ENCODE assay signal across 9 mouse cellular contexts in genomic region chr19:53578597-53579252, GRCm38 (mm10). TPM values are rescaled to one million over a fixed set of nuclear protein-coding genes. Genes with fewer than 3 reads are reported as not detected.
DNase-seq lines count a peak whose midpoint lies in the region; ATAC-seq lines count a peak whose summit lies in the region.
"Had no signal": no experiment of that assay in that cellular context is flagged by ENCODE, and none has a peak within 500 bp of the region (broad histone marks: within the 10 kb centered on the region; RNA-seq: fewer than 3 reads in every experiment).

No protein-coding gene starts in this region.

- intact Hi-C loops in left cerebral cortex, postnatal 25 days (cut with DNase I), result loop anchor here (1.0 to 5.0 kb wide), 3 partner anchors 158 to 331 kb away; no protein-coding TSS in a partner anchor

- H3K27me3 ChIP-seq in intestine, embryonic 15.5 days (replicated peaks), result no peaks in the 10 kb centered on the region
- no peaks in the 10 kb centered on the region for H3K27me3 ChIP-seq in midbrain, embryonic 14.5 days (ENCODE audit: control insufficient read depth, insufficient read depth, low read length)
- H3K27me3 ChIP-seq: embryonic facial prominence, embryonic 15.5 days had no signal

- no peak overlapping the region for H3K4me3 ChIP-seq in intestine, embryonic 15.5 days (replicated peaks)
- no peak overlapping the region for H3K4me3 ChIP-seq in midbrain, embryonic 14.5 days (replicated peaks; ENCODE audit: low read depth, low read length)
- H3K4me3 ChIP-seq: embryonic facial prominence, embryonic 15.5 days had no signal

- no peaks in the 10 kb centered on the region for H3K9me3 ChIP-seq in intestine, embryonic 15.5 days
- no peaks in the 10 kb centered on the region for H3K9me3 ChIP-seq in midbrain, embryonic 14.5 days (ENCODE audit: control insufficient read depth, low read length)
- H3K9me3 ChIP-seq: embryonic facial prominence, embryonic 15.5 days had no signal

- peaks cover 7% of the 10 kb centered on the region; the same call in 1 of the 2 replicates for H3K4me1 ChIP-seq in intestine, embryonic 15.5 days (replicated peaks)
- no peaks in the 10 kb centered on the region for H3K4me1 ChIP-seq in midbrain, embryonic 14.5 days (ENCODE audit: control insufficient read depth, insufficient read depth, low read length)
- H3K4me1 ChIP-seq: embryonic facial prominence, embryonic 15.5 days had no signal

- WGBS in intestine, embryonic 15.5 days, result 12% methylated on average over 8 of the region's 8 CpGs
- WGBS in midbrain, embryonic 14.5 days, result 15% methylated on average over 8 of the region's 8 CpGs

- no peak overlapping the region for H3K27ac ChIP-seq in intestine, embryonic 15.5 days
- H3K27ac ChIP-seq in midbrain, embryonic 14.5 days (replicated peaks; ENCODE audit: low read depth, low read length), result no peak overlapping the region
- H3K27ac ChIP-seq: embryonic facial prominence, embryonic 15.5 days had no signal

- H3K36me3 ChIP-seq in intestine, embryonic 15.5 days, result no peaks in the 10 kb centered on the region
- no peaks in the 10 kb centered on the region for H3K36me3 ChIP-seq in midbrain, embryonic 14.5 days (ENCODE audit: control insufficient read depth, insufficient read depth, low read length)
- H3K36me3 ChIP-seq: embryonic facial prominence, embryonic 15.5 days had no signal

- no peak overlapping the region for H3K9ac ChIP-seq in intestine, embryonic 15.5 days
- H3K9ac ChIP-seq in midbrain, embryonic 14.5 days (replicated peaks; ENCODE audit: low read length), result no peak overlapping the region
- H3K9ac ChIP-seq: embryonic facial prominence, embryonic 15.5 days had no signal

- peak; percentile 53 to 56 for DNase-seq in urinary bladder, postnatal 36 days (ENCODE audit: low spot score in 2 of 2)
- DNase-seq in urinary bladder, postnatal 4 days (ENCODE audit: low spot score in 2 of 2), result no peak
- DNase-seq in cerebellum, adult 8-10 months, result peak; percentile 82
- peak; percentile 13 to 48 for DNase-seq in frontal cortex, postnatal 25 days (ENCODE audit: low spot score in 2 of 2)
- peak; percentile 67 to 72 for DNase-seq in left cerebral cortex, postnatal 25 days (ENCODE audit: low spot score in 2 of 2)
- peak; percentile 94 for DNase-seq in midbrain, embryonic 14.5 days
- DNase-seq in spleen, postnatal 4 days (ENCODE audit: low spot score in 2 of 2), result peak; percentile 58 to 78

- H3K4me2 ChIP-seq in intestine, embryonic 15.5 days (replicated peaks), result 0 out of 2 replicates have a peak overlapping the region, but pooled peaks have one; percentile 12
- H3K4me2 ChIP-seq in midbrain, embryonic 14.5 days (ENCODE audit: low read length), result peak overlapping the region; percentile 12; the same call in 1 of the 2 replicates
- H3K4me2 ChIP-seq: embryonic facial prominence, embryonic 15.5 days had no signal

- peak; percentile 67; the same call in 1 of the 2 replicates for ATAC-seq in intestine, embryonic 15.5 days
- ATAC-seq in midbrain, embryonic 14.5 days (ENCODE audit: low FRiP score, low TSS enrichment), result peak; percentile 40; the same call in 1 of the 2 replicates

RNA-seq across cellular contexts. Expression of gene Nutf2-ps1, which starts 10.1 kb away (rescaled TPM):
- 366 and 397 TPM in 2 replicates for polyA plus RNA-seq in intestine, embryonic 15.5 days (2015; fragmentation: Nextera tagmentation; extraction: Ambion mirVana)
- 10 to 100 TPM; 42.7 to 54.4 TPM for total RNA-seq in left cerebral cortex, postnatal 25 days (2021)
- 221 and 229 TPM in 2 replicates for polyA plus RNA-seq in midbrain, embryonic 14.5 days (2014; fragmentation: Nextera tagmentation; extraction: Ambion mirVana)

RNA-seq across cellular contexts. Expression of gene Smc3, which starts 21.5 kb away (rescaled TPM):
- 57.0 and 63.2 TPM in 2 replicates for polyA plus RNA-seq in intestine, embryonic 15.5 days (2015; fragmentation: Nextera tagmentation; extraction: Ambion mirVana)
- 10 to 100 TPM; 35.0 to 37.1 TPM for total RNA-seq in left cerebral cortex, postnatal 25 days (2021)
- 66.3 and 67.8 TPM in 2 replicates for polyA plus RNA-seq in midbrain, embryonic 14.5 days (2014; fragmentation: Nextera tagmentation; extraction: Ambion mirVana)

RNA-seq across cellular contexts. Expression of gene Dusp5, which starts 49.8 kb away (rescaled TPM):
- 8.7 and 9.0 TPM in 2 replicates for polyA plus RNA-seq in intestine, embryonic 15.5 days (2015; fragmentation: Nextera tagmentation; extraction: Ambion mirVana)
- 10 to 100 TPM in 1 of 2 experiments, 1 to 10 TPM in 1; 9.9 to 11.7 TPM for total RNA-seq in left cerebral cortex, postnatal 25 days (2021)
- polyA plus RNA-seq in midbrain, embryonic 14.5 days (2014; fragmentation: Nextera tagmentation; extraction: Ambion mirVana), result 3.1 and 4.6 TPM in 2 replicates

Comparison
In these comparisons a context has a peak if more than half of its experiments do, and no peak if none do; other contexts are left out.
1. DNase-seq: peak in urinary bladder, postnatal 36 days (2 of 2), cerebellum, adult 8-10 months (single experiment), frontal cortex, postnatal 25 days (2 of 2), left cerebral cortex, postnatal 25 days (2 of 2), midbrain, embryonic 14.5 days (single experiment) and spleen, postnatal 4 days (2 of 2); none in urinary bladder, postnatal 4 days (0 of 2).